ENCODE assay signal across 9 mouse cellular contexts in genomic region chr14:55825216-55826051, GRCm38 (mm10). TPM values are rescaled to one million over a fixed set of nuclear protein-coding genes. Genes with fewer than 3 reads are reported as not detected.
DNase-seq lines count a peak whose midpoint lies in the region; ATAC-seq lines count a peak whose summit lies in the region.
"Had no signal": no experiment of that assay in that cellular context is flagged by ENCODE, and none has a peak within 500 bp of the region (broad histone marks: within the 10 kb centered on the region; RNA-seq: fewer than 3 reads in every experiment).

No protein-coding gene starts in this region.

- intact Hi-C loops in gastrocnemius, postnatal 14 days (cut with DNase I; ENCODE audit: low total_unique reads), result no loop called here

- 2% methylated on average over 25 of the region's 37 CpGs for WGBS in intestine, embryonic 16.5 days

- peak overlapping the region; percentile 56 for H3K27ac ChIP-seq in brown adipose tissue, adult 24 weeks (replicated peaks; ENCODE audit: low read depth, low read length)
- H3K27ac ChIP-seq in intestine, embryonic 16.5 days (ENCODE audit: low read length), result peak overlapping the region; percentile 92
- H3K27ac ChIP-seq: macrophage had no signal

- H3K9me3 ChIP-seq in intestine, embryonic 16.5 days (ENCODE audit: control insufficient read depth, low read length), result no peaks in the 10 kb centered on the region

- H3K4me2 ChIP-seq in intestine, embryonic 16.5 days (ENCODE audit: low read depth, low read length), result peak overlapping the region; percentile 95

- no peaks in the 10 kb centered on the region for H3K36me3 ChIP-seq in intestine, embryonic 16.5 days (ENCODE audit: control insufficient read depth, insufficient read depth, low read length)

- H3K9ac ChIP-seq in intestine, embryonic 16.5 days (ENCODE audit: low read depth, low read length), result peak overlapping the region; percentile 83

- peaks cover 9% of the 10 kb centered on the region; the same call in 1 of the 2 replicates for H3K27me3 ChIP-seq in intestine, embryonic 16.5 days (replicated peaks; ENCODE audit: control insufficient read depth, insufficient read depth, low read length)

- no peaks in the 10 kb centered on the region for H3K4me1 ChIP-seq in brown adipose tissue, adult 24 weeks (ENCODE audit: control insufficient read depth, insufficient read depth, insufficient read length, low read length)
- peaks cover 26% of the 10 kb centered on the region for H3K4me1 ChIP-seq in intestine, embryonic 16.5 days (ENCODE audit: control insufficient read depth, insufficient read depth, low read length)

- peak; percentile 12 to 18 for DNase-seq in layer of hippocampus, postnatal 25 days (ENCODE audit: extremely low spot score in 1 of 2, low spot score in 1 of 2)
- DNase-seq in layer of hippocampus, adult 9-11 months, result no peak
- DNase-seq in gastrocnemius, postnatal 14 days, result peak; percentile 32
- peak; percentile 70 for DNase-seq in mesoderm, embryonic 11.5 days (ENCODE audit: low read depth, low spot score)
- DNase-seq in urinary bladder, postnatal 4 days (ENCODE audit: low spot score in 2 of 2), result peak; percentile 37 to 61
- DNase-seq in thymus, adult 18-20 months, result no peak

- H3K4me3 ChIP-seq in brown adipose tissue, adult 24 weeks (ENCODE audit: insufficient read depth, low read depth, low read length), result peak overlapping the region; percentile 62
- H3K4me3 ChIP-seq in intestine, embryonic 16.5 days (ENCODE audit: low read length), result peak overlapping the region; percentile 67

- ATAC-seq in intestine, embryonic 16.5 days, result peak; percentile 5

RNA-seq across cellular contexts. Expression of gene Nfatc4, which starts 2.5 kb away (rescaled TPM):
- 1 to 10 TPM; 1.6 to 3.9 TPM for total RNA-seq in layer of hippocampus, postnatal 25 days (2021)
- 1.5 and 1.8 TPM in 2 replicates for polyA plus RNA-seq in brown adipose tissue, adult 24 weeks (2012; ENCODE audit: insufficient read depth, insufficient read length, missing spikeins)
- total RNA-seq in gastrocnemius, postnatal 14 days (2021), result 1 to 10 TPM; 7.4 to 7.5 TPM
- 21.1 and 21.2 TPM in 2 replicates for polyA plus RNA-seq in intestine, embryonic 16.5 days (2015; fragmentation: Nextera tagmentation; extraction: Ambion mirVana)
- polyA plus RNA-seq: macrophage had no signal

RNA-seq across cellular contexts. Expression of gene Nynrin, which starts 28.4 kb away (rescaled TPM):
- total RNA-seq in layer of hippocampus, postnatal 25 days (2021), result 10 to 100 TPM in 1 of 2 experiments, 1 to 10 TPM in 1; 8.5 to 10.7 TPM
- 0.87 and 1.0 TPM in 2 replicates for polyA plus RNA-seq in brown adipose tissue, adult 24 weeks (2012; ENCODE audit: insufficient read depth, insufficient read length, missing spikeins)
- total RNA-seq in gastrocnemius, postnatal 14 days (2021), result 1 to 10 TPM; 7.2 to 7.5 TPM
- polyA plus RNA-seq in intestine, embryonic 16.5 days (2015; fragmentation: Nextera tagmentation; extraction: Ambion mirVana), result 12.6 and 13.6 TPM in 2 replicates

RNA-seq across cellular contexts. Expression of gene Ripk3, which starts 36.8 kb away (rescaled TPM):
- 1 to 10 TPM in 1 of 2 experiments, under 1 TPM in 1; 0.61 to 1.2 TPM for total RNA-seq in layer of hippocampus, postnatal 25 days (2021)
- 3.7 and 5.0 TPM in 2 replicates for polyA plus RNA-seq in brown adipose tissue, adult 24 weeks (2012; ENCODE audit: insufficient read depth, insufficient read length, missing spikeins)
- total RNA-seq in gastrocnemius, postnatal 14 days (2021), result 1 to 10 TPM; 2.4 to 2.6 TPM
- 51.2 and 55.8 TPM in 2 replicates for polyA plus RNA-seq in intestine, embryonic 16.5 days (2015; fragmentation: Nextera tagmentation; extraction: Ambion mirVana)

RNA-seq across cellular contexts. Expression of gene Adcy4, which starts 41.5 kb away (rescaled TPM):
- total RNA-seq in layer of hippocampus, postnatal 25 days (2021), result 1 to 10 TPM; 3.9 to 5.9 TPM
- 4.1 and 6.3 TPM in 2 replicates for polyA plus RNA-seq in brown adipose tissue, adult 24 weeks (2012; ENCODE audit: insufficient read depth, insufficient read length, missing spikeins)
- 1 to 10 TPM; 7.1 to 8.6 TPM for total RNA-seq in gastrocnemius, postnatal 14 days (2021)
- 6.5 and 6.6 TPM in 2 replicates for polyA plus RNA-seq in intestine, embryonic 16.5 days (2015; fragmentation: Nextera tagmentation; extraction: Ambion mirVana)

RNA-seq across cellular contexts. Expression of gene Cbln3, which starts 58.8 kb away (rescaled TPM):
- 1 to 10 TPM in 1 of 2 experiments, under 1 TPM in 1; 0.42 to 1.4 TPM for total RNA-seq in layer of hippocampus, postnatal 25 days (2021)
- polyA plus RNA-seq in brown adipose tissue, adult 24 weeks (2012; ENCODE audit: insufficient read depth, insufficient read length, missing spikeins), result not detected in 2 replicates
- under 1 TPM; 0.11 to 0.12 TPM for total RNA-seq in gastrocnemius, postnatal 14 days (2021)
- polyA plus RNA-seq in intestine, embryonic 16.5 days (2015; fragmentation: Nextera tagmentation; extraction: Ambion mirVana), result 0.17 and 0.27 TPM in 2 replicates
- polyA plus RNA-seq: macrophage had no signal

Comparison
In these comparisons a context has a peak if more than half of its experiments do, and no peak if none do; other contexts are left out.
1. DNase-seq: peak in layer of hippocampus, postnatal 25 days (2 of 2), gastrocnemius, postnatal 14 days (single experiment), mesoderm, embryonic 11.5 days (single experiment) and urinary bladder, postnatal 4 days (2 of 2); none in layer of hippocampus, adult 9-11 months (single experiment) and thymus, adult 18-20 months (0 of 2).